9 mouse cellular contexts compared by ENCODE assay signal in genomic region chr5:100030069-100030468, GRCm38 (mm10). TPM values are rescaled to one million over a fixed set of nuclear protein-coding genes. Genes with fewer than 3 reads are reported as not detected.
DNase-seq lines count a peak whose midpoint lies in the region; ATAC-seq and TF ChIP-seq lines count a peak whose summit lies in the region.
"Had no signal": no experiment of that assay in that cellular context is flagged by ENCODE, and none has a peak within 500 bp of the region (broad histone marks: within the 10 kb centered on the region; RNA-seq: fewer than 3 reads in every experiment).

No protein-coding gene starts in this region.

- DNase-seq in layer of hippocampus, adult 2 months (ENCODE audit: low spot score in 2 of 2) = peak in 1 of 2 experiments; percentile 41
- no peak for DNase-seq in layer of hippocampus, postnatal 25 days (ENCODE audit: extremely low spot score in 1 of 2, low spot score in 1 of 2)
- peak; percentile 95 for DNase-seq in embryonic facial prominence, embryonic 14.5 days (ENCODE audit: low spot score)
- peak; percentile 53 to 63 for DNase-seq in heart, postnatal 10 days
- no peak for DNase-seq in gastrocnemius, postnatal 14 days
- DNase-seq in gastrocnemius, adult 8-10 months (ENCODE audit: low spot score in 2 of 2) = no peak

- H3K4me3 ChIP-seq in layer of hippocampus, adult 2 months = no peak overlapping the region
- H3K4me3 ChIP-seq in embryonic facial prominence, embryonic 14.5 days (ENCODE audit: low read depth, low read length) = no peak overlapping the region
- H3K4me3 ChIP-seq in midbrain, embryonic 13.5 days (replicated peaks) = no peak overlapping the region
- H3K4me3 ChIP-seq: heart, adult 2 months had no signal

- no peaks in the 10 kb centered on the region for H3K9me3 ChIP-seq in embryonic facial prominence, embryonic 14.5 days (ENCODE audit: control insufficient read depth, low read length)
- no peaks in the 10 kb centered on the region for H3K9me3 ChIP-seq in midbrain, embryonic 13.5 days

- H3K4me1 ChIP-seq in embryonic facial prominence, embryonic 14.5 days (ENCODE audit: control insufficient read depth, insufficient read depth, low read length) = peaks cover 6% of the 10 kb centered on the region
- peaks cover 12% of the 10 kb centered on the region for H3K4me1 ChIP-seq in midbrain, embryonic 13.5 days (replicated peaks)

- no peak overlapping the region for H3K4me2 ChIP-seq in embryonic facial prominence, embryonic 14.5 days (ENCODE audit: low read depth, low read length)
- H3K4me2 ChIP-seq in midbrain, embryonic 13.5 days (replicated peaks) = no peak overlapping the region

- no peaks in the 10 kb centered on the region for H3K27me3 ChIP-seq in embryonic facial prominence, embryonic 14.5 days (replicated peaks; ENCODE audit: control insufficient read depth, insufficient read depth, low read length)
- no peaks in the 10 kb centered on the region for H3K27me3 ChIP-seq in midbrain, embryonic 13.5 days

- H3K36me3 ChIP-seq in embryonic facial prominence, embryonic 14.5 days (ENCODE audit: control insufficient read depth, insufficient read depth, low read length) = peaks cover 37% of the 10 kb centered on the region
- H3K36me3 ChIP-seq in midbrain, embryonic 13.5 days = peaks cover 35% of the 10 kb centered on the region

- intact Hi-C loops in heart, postnatal 10 days (cut with DNase I) = loop anchor here (10.0 kb wide), 2 partner anchors 795 to 825 kb away; no protein-coding TSS in a partner anchor
- intact Hi-C loops in gastrocnemius, postnatal 14 days (cut with DNase I; ENCODE audit: low total_unique reads) = loop anchor here (5.0 kb wide), 1 partner anchor 48 kb away; no protein-coding TSS in a partner anchor

- H3K27ac ChIP-seq in layer of hippocampus, adult 2 months = peak overlapping the region; percentile 36; the same call in 1 of the 2 replicates
- peak overlapping the region; percentile 56; the same call in 1 of the 2 replicates for H3K27ac ChIP-seq in embryonic facial prominence, embryonic 14.5 days (replicated peaks; ENCODE audit: low read depth, low read length)
- H3K27ac ChIP-seq in midbrain, embryonic 13.5 days = peak overlapping the region; percentile 45; the same call in 1 of the 2 replicates
- H3K27ac ChIP-seq: heart, adult 2 months had no signal

- no peak overlapping the region for H3K9ac ChIP-seq in embryonic facial prominence, embryonic 14.5 days (ENCODE audit: low read depth, low read length)
- no peak overlapping the region for H3K9ac ChIP-seq in midbrain, embryonic 13.5 days (replicated peaks)

- TF ChIP-seq CTCF in layer of hippocampus, adult 2 months (conservative IDR thresholded peaks at IDR 0.05) = no peak

- peak; percentile 82 for ATAC-seq in embryonic facial prominence, embryonic 14.5 days (ENCODE audit: low read depth)
- peak; percentile 89 for ATAC-seq in midbrain, embryonic 13.5 days
- no peak for ATAC-seq in activated CD4-positive, CD25-positive, alpha-beta regulatory T cell, adult 4 months

- WGBS in embryonic facial prominence, embryonic 14.5 days = 8% methylated on average over 6 of the region's 6 CpGs
- 33% methylated on average over 6 of the region's 6 CpGs for whole genome bisulfite sequencing in midbrain, embryonic 13.5 days

RNA-seq across cellular contexts. Expression of gene Hnrnpdl, which starts 9.4 kb away (rescaled TPM):
- 100 to 1,000 TPM; 203 to 216 TPM for total RNA-seq in layer of hippocampus, adult 2 months (2021)
- 100 to 1,000 TPM; 161 to 197 TPM for total RNA-seq in layer of hippocampus, postnatal 25 days (2021)
- polyA plus RNA-seq in embryonic facial prominence, embryonic 14.5 days (2014; fragmentation: Nextera tagmentation; extraction: Ambion mirVana) = 148 and 178 TPM in 2 replicates
- total RNA-seq in heart, postnatal 10 days (2021) = 100 to 1,000 TPM in 1 of 2 experiments, 10 to 100 TPM in 1; 97.3 to 105 TPM
- polyA plus RNA-seq in midbrain, embryonic 13.5 days (2015; fragmentation: Nextera tagmentation; extraction: Ambion mirVana) = 270 and 276 TPM in 2 replicates
- 10 to 100 TPM; 56.1 to 60.2 TPM for total RNA-seq in gastrocnemius, postnatal 14 days (2021)
- polyA plus RNA-seq in activated CD4-positive, CD25-positive, alpha-beta regulatory T cell, adult 4 months (2017; shearing (Covaris generic)) = 100 to 1,000 TPM; 105 to 110 TPM
- total RNA-seq in gastrocnemius, adult 8-10 months (2022) = 10 to 100 TPM; 53.5 to 80.2 (median 65.3) TPM

RNA-seq across cellular contexts. Expression of gene Enoph1, which starts 9.7 kb away (rescaled TPM):
- total RNA-seq in layer of hippocampus, adult 2 months (2021) = 10 to 100 TPM; 50.8 to 51.9 TPM
- total RNA-seq in layer of hippocampus, postnatal 25 days (2021) = 10 to 100 TPM; 50.2 to 54.9 TPM
- 37.2 and 37.6 TPM in 2 replicates for polyA plus RNA-seq in embryonic facial prominence, embryonic 14.5 days (2014; fragmentation: Nextera tagmentation; extraction: Ambion mirVana)
- 10 to 100 TPM; 13.1 to 14.3 TPM for total RNA-seq in heart, postnatal 10 days (2021)
- polyA plus RNA-seq in midbrain, embryonic 13.5 days (2015; fragmentation: Nextera tagmentation; extraction: Ambion mirVana) = 39.4 and 40.5 TPM in 2 replicates
- total RNA-seq in gastrocnemius, postnatal 14 days (2021) = 1 to 10 TPM; 6.2 to 6.9 TPM
- polyA plus RNA-seq in activated CD4-positive, CD25-positive, alpha-beta regulatory T cell, adult 4 months (2017; shearing (Covaris generic)) = 10 to 100 TPM; 31.5 to 33.1 TPM
- 1 to 10 TPM; 6.9 to 9.8 (median 8.3) TPM for total RNA-seq in gastrocnemius, adult 8-10 months (2022)

RNA-seq across cellular contexts. Expression of gene 4930524J08Rik, which starts 51.2 kb away (rescaled TPM):
- total RNA-seq in layer of hippocampus, adult 2 months (2021) = 1 to 10 TPM; 1.4 to 2.2 TPM
- 1 to 10 TPM; 1.6 to 2.1 TPM for total RNA-seq in layer of hippocampus, postnatal 25 days (2021)
- 1.7 and 2.4 TPM in 2 replicates for polyA plus RNA-seq in embryonic facial prominence, embryonic 14.5 days (2014; fragmentation: Nextera tagmentation; extraction: Ambion mirVana)
- total RNA-seq in heart, postnatal 10 days (2021) = 1 to 10 TPM; 1.6 to 1.7 TPM
- 3.4 and 4.0 TPM in 2 replicates for polyA plus RNA-seq in midbrain, embryonic 13.5 days (2015; fragmentation: Nextera tagmentation; extraction: Ambion mirVana)
- under 1 TPM; 0.55 to 0.64 TPM for total RNA-seq in gastrocnemius, postnatal 14 days (2021)
- polyA plus RNA-seq in activated CD4-positive, CD25-positive, alpha-beta regulatory T cell, adult 4 months (2017; shearing (Covaris generic)) = not detected
- under 1 TPM in 1 of 4 experiments, not detected in 3; 0.46 TPM for total RNA-seq in gastrocnemius, adult 8-10 months (2022)

RNA-seq across cellular contexts. Expression of gene Hnrnpd, which starts 51.3 kb away (rescaled TPM):
- 100 to 1,000 TPM; 210 to 225 TPM for total RNA-seq in layer of hippocampus, adult 2 months (2021)
- 100 to 1,000 TPM; 179 to 219 TPM for total RNA-seq in layer of hippocampus, postnatal 25 days (2021)
- polyA plus RNA-seq in embryonic facial prominence, embryonic 14.5 days (2014; fragmentation: Nextera tagmentation; extraction: Ambion mirVana) = 127 and 140 TPM in 2 replicates
- total RNA-seq in heart, postnatal 10 days (2021) = 100 to 1,000 TPM; 152 to 170 TPM
- polyA plus RNA-seq in midbrain, embryonic 13.5 days (2015; fragmentation: Nextera tagmentation; extraction: Ambion mirVana) = 135 and 217 TPM in 2 replicates
- total RNA-seq in gastrocnemius, postnatal 14 days (2021) = 10 to 100 TPM; 74.9 to 93.6 TPM
- polyA plus RNA-seq in activated CD4-positive, CD25-positive, alpha-beta regulatory T cell, adult 4 months (2017; shearing (Covaris generic)) = 10 to 100 TPM; 36.0 to 66.4 TPM
- 10 to 100 TPM; 47.4 to 79.5 (median 63.1) TPM for total RNA-seq in gastrocnemius, adult 8-10 months (2022)

Comparison
In these comparisons a context has a peak if more than half of its experiments do, and no peak if none do; other contexts are left out.
1. DNase-seq: peak in embryonic facial prominence, embryonic 14.5 days (single experiment) and heart, postnatal 10 days (2 of 2); none in layer of hippocampus, postnatal 25 days (0 of 2), gastrocnemius, postnatal 14 days (single experiment) and gastrocnemius, adult 8-10 months (0 of 2).
2. Peak in every context shown above with its lines, with median percentiles within 50 percentile points of each other: H3K27ac ChIP-seq.